In the genomic region with DNA sequence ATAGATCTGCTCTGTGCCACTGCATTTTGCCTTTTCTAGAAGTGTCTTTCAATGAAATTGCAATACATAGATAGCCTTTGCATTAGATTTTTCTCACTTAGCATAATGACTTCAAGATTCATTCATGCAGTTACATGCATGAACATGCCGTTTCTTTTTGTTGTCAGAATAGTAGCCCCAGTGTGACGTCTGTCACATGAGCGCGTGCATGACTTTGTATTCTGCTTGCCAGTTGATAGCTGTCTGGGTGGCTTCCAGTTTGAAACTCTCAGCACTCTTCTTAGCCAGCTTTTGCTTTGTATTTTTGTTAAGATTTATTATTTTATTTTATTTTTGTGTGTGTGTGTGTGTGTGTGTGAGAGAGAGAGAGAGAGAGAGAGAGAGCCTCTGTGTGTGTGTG, we compare ENCODE assay signal across 15 mouse cellular contexts.
"Had no signal": no experiment of that assay in that cellular context is flagged by ENCODE, and none has a peak within 500 bp of the region (broad histone marks: within the 10 kb centered on the region; RNA-seq: fewer than 3 reads in every experiment).

No protein-coding gene starts in this region.

- H3K27me3 ChIP-seq: limb, embryonic 12.5 days; limb, embryonic 15.5 days; midbrain, embryonic 12.5 days; midbrain, embryonic 15.5 days had no signal

- H3K4me1 ChIP-seq: limb, embryonic 15.5 days had no signal

- ATAC-seq: liver, postnatal 0 days; lung, postnatal 0 days; midbrain, embryonic 15.5 days had no signal

- H3K27ac ChIP-seq: limb, embryonic 12.5 days; limb, embryonic 15.5 days; liver, embryonic 14.5 days; macrophage; midbrain, embryonic 12.5 days; midbrain, embryonic 15.5 days had no signal

- DNase-seq: kidney, postnatal 14 days; kidney, postnatal 4 days; left cerebral cortex, postnatal 4 days; liver, postnatal 0 days; lung, embryonic 14.5 days; thymus, adult 18-20 months; thymus, postnatal 36 days had no signal

- H3K4me2 ChIP-seq: limb, embryonic 12.5 days; limb, embryonic 15.5 days; liver, embryonic 11.5 days; lung, embryonic 14.5 days; midbrain, embryonic 12.5 days; midbrain, embryonic 15.5 days had no signal

- H3K36me3 ChIP-seq: limb, embryonic 12.5 days; limb, embryonic 15.5 days; midbrain, embryonic 12.5 days; midbrain, embryonic 15.5 days had no signal

- H3K9ac ChIP-seq: limb, embryonic 12.5 days; limb, embryonic 15.5 days; liver, embryonic 14.5 days; liver, postnatal 0 days; lung, embryonic 14.5 days; midbrain, embryonic 12.5 days; midbrain, embryonic 15.5 days had no signal

- H3K4me3 ChIP-seq: limb, embryonic 12.5 days; limb, embryonic 15.5 days; midbrain, embryonic 12.5 days; midbrain, embryonic 15.5 days had no signal

- H3K9me3 ChIP-seq: limb, embryonic 15.5 days; midbrain, embryonic 12.5 days; midbrain, embryonic 15.5 days had no signal
